Mouse (Mus musculus): Measurements from ENCODE around the gene Etl4.

The Etl4 gene

DNA sequence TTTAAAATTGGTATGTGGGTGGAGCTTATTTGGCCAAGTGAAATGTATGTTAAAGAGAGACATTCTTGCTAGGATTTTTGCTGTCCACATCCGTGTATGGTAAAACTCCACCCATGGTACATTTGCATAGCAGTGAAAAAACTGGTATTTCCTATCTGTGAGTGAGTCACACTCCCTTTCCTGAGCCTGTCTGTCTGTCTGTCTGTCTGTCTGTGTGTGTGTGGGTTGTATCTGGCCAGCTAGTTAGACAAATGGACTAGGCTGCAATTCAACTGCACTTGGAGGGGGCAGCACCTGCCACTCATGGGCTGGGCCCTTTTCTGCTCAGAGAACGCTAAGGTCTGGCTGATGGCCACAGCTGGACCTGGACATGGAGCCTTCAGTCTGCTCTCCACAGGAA is 650.1 kb downstream of the Etl4 start:
- no peak for DNase-seq (ENCODE audit: low read depth, low spot score)

DNA sequence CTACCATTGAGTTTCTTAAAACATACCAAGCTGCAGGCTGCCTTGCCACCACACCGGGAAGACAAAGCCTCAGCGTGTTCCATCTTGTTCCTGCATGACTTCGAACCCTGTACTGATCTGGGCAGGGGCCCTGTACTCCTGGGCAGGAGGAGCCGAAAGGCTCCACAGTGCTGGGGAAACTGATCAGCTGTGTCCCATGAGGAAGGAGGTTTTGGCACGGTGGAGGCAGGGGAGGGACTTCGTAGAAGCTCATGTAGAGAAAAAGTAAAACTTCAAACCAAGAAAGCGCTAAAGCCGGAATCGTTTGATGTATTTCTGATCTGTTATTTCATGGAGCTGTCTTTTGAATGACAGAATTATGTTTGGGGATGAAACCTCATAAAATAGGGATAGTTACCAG is 651.0 kb downstream of the Etl4 start:
- DNase-seq (ENCODE audit: low read depth, low spot score): no peak

- no peak for DNase-seq (ENCODE audit: low read depth, low spot score)
Measured at GRCm38 (mm10) chr2:20563036-20563435, 653.5 kb downstream of the Etl4 start.

DNA sequence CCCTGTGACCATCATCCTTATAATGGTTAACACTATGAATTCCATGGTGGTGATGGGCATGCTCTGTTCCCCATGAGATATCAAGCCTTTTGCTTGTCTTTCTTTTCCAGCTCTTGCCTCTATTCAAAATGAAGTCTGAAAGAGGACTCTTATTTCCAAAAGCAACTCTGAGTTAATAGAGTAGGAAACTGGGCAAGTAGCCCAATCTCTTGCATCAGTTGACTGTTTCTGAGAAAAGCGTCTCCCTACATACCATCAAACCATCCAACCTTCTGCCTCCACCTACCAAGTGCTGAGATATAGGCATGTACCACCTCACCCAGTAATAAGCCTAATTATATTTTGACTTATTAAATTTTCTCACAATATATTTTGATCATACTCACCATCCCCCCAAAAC is 658.9 kb downstream of the Etl4 start:
- no peak for DNase-seq (ENCODE audit: low read depth, low spot score)

GRCm38 (mm10) chr2:20571940-20572339 is 662.4 kb downstream of the Etl4 start:
- DNase-seq (ENCODE audit: low read depth, low spot score): no peak

- no peak for DNase-seq (ENCODE audit: low read depth, low spot score)
Measured at GRCm38 (mm10) chr2:20580331-20580730, 670.8 kb downstream of the Etl4 start.

GRCm38 (mm10) chr2:20583032-20583431 is 673.5 kb downstream of the Etl4 start:
- DNase-seq (ENCODE audit: low read depth, low spot score): no peak

DNA sequence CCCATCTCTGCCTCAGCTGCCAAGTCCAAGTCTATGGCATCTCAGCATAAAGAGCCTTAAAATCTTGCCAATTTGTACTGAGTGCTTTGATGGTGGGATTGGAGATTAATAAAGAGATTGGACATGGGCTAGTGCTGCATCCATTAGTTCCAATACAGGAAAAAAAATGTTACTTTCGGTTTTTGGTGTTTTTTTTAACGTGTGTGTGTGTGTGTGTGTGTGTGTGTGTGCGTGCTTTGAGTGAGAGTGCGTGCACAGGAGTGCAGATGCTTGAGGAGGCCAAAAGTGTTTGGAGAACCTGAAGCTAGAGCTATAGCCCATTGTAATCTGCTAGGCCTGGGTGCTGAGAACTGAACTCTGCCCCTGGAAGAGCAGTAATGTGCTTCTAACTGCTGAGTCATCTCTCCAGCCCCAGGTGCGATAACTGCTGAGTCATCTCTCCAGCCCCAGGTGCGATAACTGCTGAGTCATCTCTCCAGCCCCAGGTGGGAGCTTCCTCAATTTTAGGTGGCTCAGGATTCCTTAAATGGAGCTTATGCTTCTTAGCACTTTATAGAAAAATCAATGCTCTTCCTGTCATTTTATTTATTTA is 674.1 kb downstream of the Etl4 start:
- DNase-seq (ENCODE audit: low read depth, low spot score): peak; percentile 5

DNA sequence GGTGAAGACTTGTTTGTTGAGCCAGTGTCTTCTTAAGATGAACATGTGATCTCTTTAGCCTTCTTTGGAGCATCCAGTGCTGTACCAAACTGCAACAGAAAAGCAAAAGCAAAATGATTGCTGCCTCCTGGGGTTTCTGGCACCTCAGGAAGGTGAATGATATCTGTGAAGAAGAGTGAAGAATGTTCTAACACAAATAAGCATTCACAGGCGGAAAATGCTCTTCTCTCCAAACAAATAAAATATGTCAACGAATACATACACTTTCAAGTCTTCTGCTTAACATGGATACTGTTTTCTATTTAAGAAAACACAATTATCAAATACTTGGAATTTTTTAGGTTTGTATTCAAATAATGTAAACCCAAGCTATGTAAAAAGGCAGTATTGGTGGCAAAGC is 678.3 kb downstream of the Etl4 start:
- no peak for DNase-seq (ENCODE audit: low read depth, low spot score)

GRCm38 (mm10) chr2:20588631-20589030 is 679.1 kb downstream of the Etl4 start:
- no peak for DNase-seq (ENCODE audit: low read depth, low spot score)

GRCm38 (mm10) chr2:20594129-20594528 is 684.5 kb downstream of the Etl4 start:
- no peak for DNase-seq (ENCODE audit: low read depth, low spot score)

DNA sequence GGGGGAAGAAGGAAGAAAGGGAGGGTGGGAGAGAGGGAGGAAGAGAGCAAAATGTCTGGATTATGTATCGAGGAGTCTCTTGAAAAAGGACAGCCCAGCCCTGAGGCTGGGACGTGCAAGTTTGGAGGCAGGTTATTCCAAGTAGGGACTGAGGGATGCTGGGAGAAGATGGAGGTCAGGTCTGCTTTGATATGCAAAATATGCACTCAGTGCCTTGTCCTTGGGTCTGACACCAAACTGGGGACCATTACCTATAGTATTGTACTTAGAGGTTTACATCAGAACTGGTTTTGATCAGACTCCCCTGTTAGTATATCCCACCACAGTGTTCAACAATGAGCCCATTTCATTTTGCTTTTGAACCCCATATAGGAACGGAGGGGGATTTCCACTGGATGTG is 685.4 kb downstream of the Etl4 start:
- DNase-seq (ENCODE audit: low read depth, low spot score): no peak

- DNase-seq (ENCODE audit: low read depth, low spot score): no peak
Measured at GRCm38 (mm10) chr2:20596558-20596957, 687.0 kb downstream of the Etl4 start.

DNA sequence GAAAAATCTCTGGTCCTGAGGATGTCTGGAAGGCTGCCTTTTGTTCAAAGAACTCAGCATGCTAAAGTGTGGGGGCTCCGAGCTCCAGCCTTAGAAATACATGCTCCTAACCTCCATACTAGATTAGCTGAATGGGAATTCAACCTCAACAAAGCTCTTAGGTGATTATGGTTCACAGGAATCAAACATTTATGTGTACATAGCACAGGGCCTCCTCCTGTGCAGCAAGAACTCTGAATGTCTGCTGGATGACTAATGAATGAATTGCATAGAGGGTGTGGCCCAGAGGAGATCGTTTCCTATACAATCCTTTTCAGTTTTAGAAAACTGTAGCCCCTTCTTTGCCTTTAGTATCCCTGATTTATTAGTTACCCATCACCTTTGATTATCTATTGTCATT is 687.6 kb downstream of the Etl4 start:
- no peak for DNase-seq (ENCODE audit: low read depth, low spot score)

DNA sequence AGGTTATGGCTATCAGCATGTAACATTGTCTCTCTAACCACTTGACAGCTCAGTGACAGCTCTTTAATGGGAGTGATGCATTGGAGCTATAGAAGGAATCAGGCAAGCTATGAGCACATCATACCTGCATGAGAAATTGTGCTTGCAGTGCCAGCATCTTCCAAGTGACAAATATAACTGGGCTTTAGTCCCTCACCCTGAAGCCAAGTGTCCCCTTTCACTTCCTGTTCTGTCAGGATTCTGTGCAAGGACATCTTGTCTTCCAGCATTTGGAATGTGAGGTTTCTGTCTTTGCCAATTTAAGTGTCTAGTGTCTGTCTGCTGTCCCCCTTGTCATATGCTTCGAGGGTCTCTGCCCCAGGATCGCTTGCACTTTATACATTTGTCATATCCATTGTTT is 693.1 kb downstream of the Etl4 start:
- no peak for DNase-seq (ENCODE audit: low read depth, low spot score)

GRCm38 (mm10) chr2:20603536-20603935 is 694.0 kb downstream of the Etl4 start:
- no peak for DNase-seq (ENCODE audit: low read depth, low spot score)

- no peak for DNase-seq (ENCODE audit: low read depth, low spot score)
Measured at GRCm38 (mm10) chr2:20603991-20604390, 694.4 kb downstream of the Etl4 start.

GRCm38 (mm10) chr2:20609203-20609602 is 699.6 kb downstream of the Etl4 start:
- no peak for DNase-seq (ENCODE audit: low read depth, low spot score)

GRCm38 (mm10) chr2:20615948-20616347 is 706.4 kb downstream of the Etl4 start:
- no peak for DNase-seq (ENCODE audit: low read depth, low spot score)

DNA sequence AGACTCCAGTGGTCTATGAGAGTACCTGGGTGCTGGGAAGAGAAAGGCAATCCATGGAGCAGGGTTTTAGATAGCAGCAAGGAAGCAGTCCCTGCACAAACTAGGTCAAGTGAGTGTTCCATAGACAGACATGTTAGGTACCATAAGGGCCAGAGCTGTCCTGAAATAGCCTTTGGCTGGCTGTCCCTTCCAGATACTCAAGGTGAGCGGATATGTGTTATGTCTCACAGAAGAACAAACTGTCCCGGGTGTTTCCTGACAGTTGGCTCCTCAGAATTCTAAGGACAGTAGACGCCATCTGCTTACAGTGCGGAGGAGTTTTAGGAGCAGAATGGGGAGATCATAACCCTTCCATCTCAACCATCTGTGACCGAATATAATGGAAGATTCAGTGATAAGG is 708.8 kb downstream of the Etl4 start:
- no peak for DNase-seq (ENCODE audit: low read depth, low spot score)

- DNase-seq (ENCODE audit: low read depth, low spot score): no peak
Measured at GRCm38 (mm10) chr2:20619881-20620280, 710.3 kb downstream of the Etl4 start.

DNA sequence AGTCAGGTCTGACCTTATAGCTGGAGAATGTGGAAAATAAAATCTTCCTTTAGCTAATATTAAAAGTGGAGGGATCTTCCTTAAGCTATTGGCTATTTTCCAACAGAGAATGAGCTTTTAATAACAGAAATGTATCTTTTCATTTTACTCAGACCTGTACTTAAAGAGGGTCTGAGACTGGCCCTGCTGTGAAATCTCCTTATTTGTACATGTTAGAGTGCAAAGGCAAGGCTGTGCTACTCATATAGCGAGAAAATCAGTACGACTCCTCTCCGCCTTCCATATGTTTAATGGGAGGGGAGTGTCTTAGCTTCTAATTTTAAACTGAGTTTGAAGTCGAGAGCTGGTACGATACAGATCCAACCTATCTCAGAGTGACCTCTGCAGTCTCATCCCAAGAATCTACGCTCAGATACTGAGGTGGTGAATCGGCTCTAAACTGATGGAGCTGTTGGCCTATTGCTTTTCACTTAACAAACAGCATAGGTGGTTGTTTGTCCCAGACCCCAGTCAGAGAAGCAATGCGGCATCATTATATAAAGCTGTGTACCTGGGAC is 719.7 kb downstream of the Etl4 start:
- DNase-seq (ENCODE audit: low read depth, low spot score): no peak

DNA sequence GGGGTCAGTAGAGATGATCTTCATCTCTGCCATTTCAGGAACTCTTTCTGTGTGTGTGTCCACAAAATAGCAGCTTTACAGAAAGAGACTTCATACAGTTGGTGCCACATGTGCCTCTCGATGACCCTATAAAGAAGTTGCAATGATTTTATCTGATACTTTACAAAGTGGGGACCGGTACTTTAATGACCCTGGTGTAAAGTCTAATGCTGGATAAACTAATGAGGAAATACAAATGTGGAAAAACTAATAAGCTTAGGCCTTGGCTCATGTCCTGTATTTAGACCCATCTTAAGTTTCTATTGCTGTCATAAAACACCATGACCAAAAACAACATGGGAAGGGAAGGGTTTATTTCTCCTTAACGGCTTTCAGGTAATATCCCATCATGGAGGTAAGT is 729.0 kb downstream of the Etl4 start:
- no peak for DNase-seq (ENCODE audit: low read depth, low spot score)

DNA sequence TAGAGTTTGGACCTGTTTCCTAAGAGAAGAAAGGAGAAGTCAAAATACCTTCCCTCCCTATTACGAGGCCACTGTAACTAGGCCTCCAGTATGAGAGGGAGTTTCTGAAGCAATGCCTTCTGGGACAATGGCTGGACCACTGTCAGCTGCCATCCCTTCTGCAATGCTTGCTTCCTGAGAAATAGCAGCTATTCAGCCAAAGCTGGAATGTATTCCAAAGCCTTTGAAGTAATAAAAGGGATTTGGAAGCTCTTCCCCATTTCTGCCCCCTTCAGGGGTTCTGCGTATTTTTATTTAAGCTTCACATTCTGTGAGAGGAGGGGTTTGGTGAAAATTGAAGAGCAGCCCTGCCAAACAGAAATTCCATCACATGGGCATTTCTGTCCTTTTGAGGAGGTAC is 730.1 kb downstream of the Etl4 start:
- no peak for DNase-seq (ENCODE audit: low read depth, low spot score)

All from c-Kit-negative CD71-positive TER-119-positive erythroid progenitor cells, embryonic 14.5 days (primary cell).